Mouse (Mus musculus) liver, adult 2 months (tissue): Measurements from ENCODE around the gene Rftn2. TPM values are rescaled to one million over a fixed set of nuclear protein-coding genes. Genes with fewer than 3 reads are reported as not detected.
A peak's percentile ranks its signal among the peaks of the same experiment; 100 is the strongest.

ENCODE experiments used
- DNase-seq: peaks from one replicate; pipeline ENCODE4 v3.0.0-alpha.2; 2011; ENCODE audit warnings: low read depth, low spot score; ENCODE audit errors: extremely low read depth
- H3K27ac ChIP-seq: fragments of 200-500 bp; replicated peaks from 2 replicates; pipeline ENCODE4 v1.5.1; 2012; ENCODE audit warnings: low read depth, mild to moderate bottlenecking, control low read depth, inconsistent platforms, low read length; ENCODE audit not compliant: insufficient read depth
- H3K27me3 ChIP-seq: fragments of 200-500 bp; 2 replicates; pipeline ENCODE4 v1.6.1; 2012; ENCODE audit warnings: mild to moderate bottlenecking, moderate library complexity, low read length, inconsistent platforms; ENCODE audit not compliant: control insufficient read depth, insufficient read depth
- H3K36me3 ChIP-seq: fragments of 200-500 bp; 2 replicates; pipeline ENCODE4 v1.6.1; 2012; ENCODE audit warnings: low read length, inconsistent platforms; ENCODE audit not compliant: control insufficient read depth, insufficient read depth
- H3K4me1 ChIP-seq: fragments of 200-500 bp; 2 replicates; pipeline ENCODE4 v1.6.1; 2011; ENCODE audit warnings: low read length; ENCODE audit not compliant: control insufficient read depth, insufficient read depth
- H3K4me3 ChIP-seq: fragments of 200-500 bp; 2 replicates; pipeline ENCODE4 v1.5.1; 2011; ENCODE audit warnings: low read depth, mild to moderate bottlenecking, control low read depth, low read length, moderate library complexity; ENCODE audit not compliant: insufficient read depth
- H3K79me2 ChIP-seq: fragments of 200-500 bp; 2 replicates; pipeline ENCODE4 v1.6.1; 2012; ENCODE audit warnings: inconsistent platforms, mild to moderate bottlenecking, low read length, moderate library complexity; ENCODE audit not compliant: control insufficient read depth, insufficient read depth
- H3K9ac ChIP-seq: fragments of 200-500 bp; 2 replicates; pipeline ENCODE4 v1.6.1; 2012; ENCODE audit warnings: low read depth, mild to moderate bottlenecking, control low read depth, inconsistent platforms, low read length
- CTCF ChIP-seq: fragments of 200-500 bp; IDR thresholded peaks from 2 replicates; pipeline ENCODE4 v1.5.1; 2011; ENCODE audit warnings: low read depth, low read length, control low read depth
- POLR2A ChIP-seq: fragments of 200-500 bp; IDR thresholded peaks from 2 replicates; pipeline ENCODE4 v1.6.1; 2011; ENCODE audit warnings: low read length, control low read depth; ENCODE audit not compliant: insufficient read depth; ENCODE audit errors: extremely low read depth
- WGBS: fragments of 180-500 bp; shearing (Covaris S2); methylation state at CpG from one replicate; pipeline ENCODE4 v1.1.7; 2018; 5-methylcytosine and 5-hydroxymethylcytosine counted together
- polyA plus RNA-seq: library from polyadenylated mRNA; depleted of rRNA; stranded (reverse); fragments of >200 nt; gene quantifications from 2 replicates; pipeline ENCODE4 v1.2.3, GENCODE M21; 2012
- total RNA-seq: library from RNA; depleted of rRNA; stranded (reverse); fragments of >200 nt; gene quantifications from 2 replicates; pipeline ENCODE4 v1.2.3, GENCODE M21; 2014

The Rftn2 gene
- total and polyA plus RNA-seq, 2 experiments: 0.29 to 0.37 TPM

DNA sequence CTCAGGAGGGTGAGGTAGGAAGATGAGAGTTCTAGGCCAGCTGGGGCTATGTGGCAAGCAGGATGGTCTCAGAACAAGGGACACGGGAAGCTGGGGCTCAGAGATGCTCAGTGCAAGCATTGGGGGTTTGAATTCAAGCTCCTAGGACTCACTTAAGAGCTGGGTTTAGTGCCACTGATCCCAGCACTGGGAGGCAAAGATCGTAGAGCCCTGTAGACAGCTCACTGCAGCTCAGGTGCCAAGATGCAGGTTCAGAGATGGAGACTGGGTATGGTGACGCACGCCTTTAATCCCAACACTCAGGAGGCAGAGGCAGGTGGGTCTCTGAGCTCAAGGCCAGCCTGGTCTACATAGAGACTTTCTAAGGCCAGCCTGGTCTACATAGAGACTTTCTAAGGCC lies 69.3 kb downstream of the Rftn2 start:
- DNase-seq: no peak
- 98% methylated on average over 4 of the region's 4 CpGs for WGBS
- Histone ChIP-seq H3K79me2 (no peaks in the 10 kb centered on the region), H3K36me3 (peaks cover 21% of the 10 kb centered on the region), H3K9ac (no peak overlapping the region), H3K4me3 (no peak overlapping the region), H3K27ac (no peak overlapping the region), H3K4me1 (peaks cover 2% of the 10 kb centered on the region; the same call in 1 of the 2 replicates), H3K27me3 (no peaks in the 10 kb centered on the region)
- no peak for TF ChIP-seq CTCF
- no peak for TF ChIP-seq POLR2A

DNA sequence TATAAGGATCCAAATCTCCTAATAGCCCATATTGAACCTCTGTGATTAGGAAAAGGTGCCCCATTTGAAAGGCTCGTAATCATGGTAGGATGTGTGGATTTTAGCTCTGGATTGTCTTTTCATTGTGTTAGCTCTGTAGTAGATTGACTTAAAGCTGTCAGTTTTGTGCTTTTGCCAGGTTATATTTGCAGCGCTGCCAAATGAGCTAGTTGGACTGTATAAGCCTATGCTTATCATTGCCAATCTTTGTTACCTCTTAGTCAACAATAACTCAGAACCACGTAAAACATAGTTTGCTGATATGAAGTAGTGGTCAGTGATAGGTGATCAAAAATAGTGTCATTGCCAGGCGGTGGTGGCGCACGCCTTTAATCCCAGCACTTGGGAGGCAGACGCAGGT lies 81.0 kb downstream of the Rftn2 start:
- H3K9ac ChIP-seq: no peak overlapping the region
- no peaks in the 10 kb centered on the region; the same call in 1 of the 2 replicates for H3K4me1 ChIP-seq
- H3K27ac ChIP-seq: no peak overlapping the region
- H3K36me3 ChIP-seq: peaks cover 37% of the 10 kb centered on the region
- H3K27me3 ChIP-seq: no peaks in the 10 kb centered on the region
- peaks cover 4% of the 10 kb centered on the region for H3K79me2 ChIP-seq
- no peak overlapping the region for H3K4me3 ChIP-seq
- no peak for TF ChIP-seq CTCF
- TF ChIP-seq POLR2A: no peak
- WGBS: 49% methylated on average over 7 of the region's 7 CpGs
- peak; percentile 76 for DNase-seq

DNA sequence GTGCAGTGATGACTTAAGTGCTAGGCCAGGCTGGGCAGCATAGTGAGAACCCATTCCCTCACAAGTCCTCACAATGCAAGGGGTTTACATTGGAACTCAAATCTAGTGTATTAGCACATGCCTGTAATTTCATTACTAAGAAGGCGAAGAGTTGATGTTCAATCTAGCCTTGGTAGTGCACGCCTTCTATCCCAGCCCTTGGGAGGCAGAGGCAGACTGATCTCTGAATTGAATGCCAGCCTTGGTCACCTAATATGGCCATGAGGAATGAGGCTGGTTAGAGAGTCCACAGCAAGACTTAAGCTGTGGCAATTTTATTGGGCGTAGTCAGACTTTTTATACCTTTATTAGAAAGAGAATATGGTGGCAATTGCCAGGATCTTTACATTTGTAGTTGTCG lies 82.2 kb downstream of the Rftn2 start:
- H3K79me2 ChIP-seq: peaks cover 9% of the 10 kb centered on the region
- 99% methylated on average over 4 of the region's 4 CpGs for WGBS
- peaks cover 33% of the 10 kb centered on the region for H3K36me3 ChIP-seq
- no peak overlapping the region for H3K27ac ChIP-seq
- H3K4me3 ChIP-seq: no peak overlapping the region
- DNase-seq: no peak
- no peaks in the 10 kb centered on the region for H3K27me3 ChIP-seq
- H3K9ac ChIP-seq: no peak overlapping the region
- H3K4me1 ChIP-seq: no peaks in the 10 kb centered on the region; the same call in 1 of the 2 replicates
- no peak for TF ChIP-seq CTCF

DNA sequence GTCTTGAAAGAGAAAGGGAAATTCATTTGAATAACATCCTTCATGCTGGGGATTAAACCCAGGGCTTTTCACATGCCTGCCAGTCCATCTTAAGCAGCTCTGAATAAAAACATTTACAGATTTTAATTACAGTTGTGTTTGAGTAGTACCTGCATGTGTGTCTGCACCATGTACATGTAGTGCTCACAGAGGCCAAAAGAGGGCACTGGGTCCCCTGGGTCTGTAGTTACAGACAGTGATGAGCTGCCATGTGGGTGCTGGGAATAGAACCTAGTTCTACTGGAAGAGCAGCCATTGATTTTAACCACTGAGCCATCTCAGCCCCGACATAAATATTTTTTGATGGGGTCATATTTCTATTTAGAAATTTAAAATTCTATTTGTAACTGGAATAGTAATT lies 90.7 kb downstream of the Rftn2 start:
- H3K36me3 ChIP-seq: peaks cover 8% of the 10 kb centered on the region

DNA sequence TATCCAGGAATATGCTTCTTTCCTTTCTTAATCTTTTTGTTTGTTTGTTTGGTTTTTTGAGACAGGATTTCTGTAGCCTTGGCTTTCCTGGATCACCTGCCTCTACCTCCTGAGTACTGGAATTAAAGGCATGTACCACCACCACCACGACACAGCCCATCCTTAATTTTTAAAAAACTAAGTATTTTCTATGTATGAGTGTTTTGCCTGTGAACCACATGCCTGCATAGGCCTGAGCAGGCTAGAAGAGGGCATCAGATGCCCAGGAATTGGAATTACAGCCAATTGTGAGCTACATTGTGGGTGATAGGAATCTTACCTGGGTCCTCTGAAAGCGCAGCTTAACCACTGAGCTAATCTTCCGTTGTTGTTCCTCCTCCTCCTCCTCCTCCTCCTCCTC lies 92.3 kb downstream of the Rftn2 start:
- 93% methylated on average over 3 of the region's 3 CpGs for WGBS
- Histone ChIP-seq H3K79me2 (peaks cover 23% of the 10 kb centered on the region), H3K9ac (no peak overlapping the region), H3K36me3 (peaks cover 2% of the 10 kb centered on the region), H3K27ac (no peak overlapping the region), H3K4me3 (no peak overlapping the region), H3K4me1 (peaks cover 4% of the 10 kb centered on the region; the same call in 1 of the 2 replicates), H3K27me3 (no peaks in the 10 kb centered on the region)
- no peak for DNase-seq
- no peak for TF ChIP-seq CTCF
- TF ChIP-seq POLR2A: no peak

More for the DNA sequence above, 90.7 kb downstream of the Rftn2 start:
- Histone ChIP-seq H3K9ac (no peak overlapping the region), H3K4me1 (peaks cover 4% of the 10 kb centered on the region; the same call in 1 of the 2 replicates), H3K4me3 (no peak overlapping the region), H3K27me3 (no peaks in the 10 kb centered on the region), H3K79me2 (peaks cover 29% of the 10 kb centered on the region), H3K27ac (no peak overlapping the region)
- TF ChIP-seq POLR2A (no peak), CTCF (no peak)
- no peak for DNase-seq
- WGBS: 100% methylated on average over 1 of the region's 1 CpGs

DNA sequence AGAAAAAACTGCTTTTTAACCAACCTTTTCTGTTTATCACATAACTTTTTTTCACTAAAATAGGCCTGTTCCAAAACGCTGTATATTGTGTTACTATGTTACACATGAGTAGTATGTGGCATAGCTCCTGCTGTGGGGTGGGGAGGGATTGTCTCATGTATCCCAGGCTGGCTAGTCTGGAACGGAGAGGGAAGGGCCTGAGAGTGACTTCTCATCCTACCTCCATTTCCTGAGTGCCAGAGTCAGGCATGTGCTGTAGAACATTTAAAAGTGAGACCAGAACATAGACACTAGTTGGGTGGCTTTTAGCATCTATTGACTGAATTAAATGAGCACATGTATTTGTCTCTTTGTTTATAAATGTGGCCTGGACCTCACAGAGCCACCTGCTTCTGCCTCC lies 93.4 kb downstream of the Rftn2 start:
- peaks cover 2% of the 10 kb centered on the region; the same call in 1 of the 2 replicates for H3K36me3 ChIP-seq
- no peaks in the 10 kb centered on the region for H3K27me3 ChIP-seq
- H3K4me3 ChIP-seq: no peak overlapping the region
- peaks cover 18% of the 10 kb centered on the region for H3K79me2 ChIP-seq
- TF ChIP-seq POLR2A (no peak), CTCF (no peak)
- H3K27ac ChIP-seq: no peak overlapping the region
- peaks cover 4% of the 10 kb centered on the region; the same call in 1 of the 2 replicates for H3K4me1 ChIP-seq
- DNase-seq: no peak
- H3K9ac ChIP-seq: no peak overlapping the region
- 70% methylated on average over 2 of the region's 2 CpGs for WGBS
